Mouse (Mus musculus) liver, embryonic 15.5 days (tissue): ENCODE data around the gene Thap8. TPM values are rescaled to one million over a fixed set of nuclear protein-coding genes. Genes with fewer than 3 reads are reported as not detected.

Experiments used
- ATAC-seq: fragments of 200-750 bp; cut with Nextera tagmentation; 2 replicates; pipeline ENCODE4 v1.8.0; 2017; ENCODE audit warnings: moderate number of reproducible peaks, mild to moderate bottlenecking, moderate library complexity; ENCODE audit not compliant: insufficient read depth
- H3K27ac ChIP-seq: fragments of 300-500 bp; sonication (generic); replicated peaks from 2 replicates; pipeline ENCODE4 v1.5.1; 2015; ENCODE audit warnings: mild to moderate bottlenecking, inconsistent platforms
- H3K27me3 ChIP-seq: fragments of 300-500 bp; sonication (generic); 2 replicates; pipeline ENCODE4 v1.6.1; 2015; ENCODE audit warnings: mild to moderate bottlenecking, inconsistent platforms
- H3K36me3 ChIP-seq: fragments of 300-500 bp; sonication (generic); replicated peaks from 2 replicates; pipeline ENCODE4 v1.6.1; 2015; ENCODE audit warnings: moderate library complexity, mild to moderate bottlenecking, inconsistent platforms
- H3K4me1 ChIP-seq: fragments of 300-500 bp; sonication (generic); replicated peaks from 2 replicates; pipeline ENCODE4 v1.6.1; 2015; ENCODE audit warnings: inconsistent platforms
- H3K4me2 ChIP-seq: fragments of 300-500 bp; sonication (generic); 2 replicates; pipeline ENCODE4 v1.6.1; 2015; ENCODE audit warnings: moderate library complexity, mild to moderate bottlenecking, inconsistent platforms
- H3K4me3 ChIP-seq: fragments of 300-500 bp; sonication (generic); replicated peaks from 2 replicates; pipeline ENCODE4 v1.5.1; 2015; ENCODE audit warnings: mild to moderate bottlenecking, inconsistent platforms
- H3K9ac ChIP-seq: fragments of 300-500 bp; sonication (generic); 2 replicates; pipeline ENCODE4 v1.6.1; 2015; ENCODE audit warnings: moderate library complexity, mild to moderate bottlenecking, inconsistent platforms
- H3K9me3 ChIP-seq: fragments of 300-500 bp; sonication (generic); replicated peaks from 2 replicates; pipeline ENCODE4 v1.6.1; 2016; ENCODE audit warnings: inconsistent platforms
- WGBS: fragments of 180-500 bp; shearing (Covaris S2); methylation state at CpG from one replicate; pipeline ENCODE4 v1.1.7; 2015; ENCODE audit warnings: mixed read lengths; ENCODE audit not compliant: insufficient replicate concordance; 5-methylcytosine and 5-hydroxymethylcytosine counted together
- polyA plus RNA-seq: library from polyadenylated mRNA; unstranded; fragments of >200 nt; fragmentation: Nextera tagmentation; extraction: Ambion mirVana; gene quantifications from 2 replicates; pipeline ENCODE4 v1.2.1, GENCODE M21; 2015

Gene Thap8
- polyA plus RNA-seq, 1 experiment from 2014 or later = 0.17 TPM

DNA sequence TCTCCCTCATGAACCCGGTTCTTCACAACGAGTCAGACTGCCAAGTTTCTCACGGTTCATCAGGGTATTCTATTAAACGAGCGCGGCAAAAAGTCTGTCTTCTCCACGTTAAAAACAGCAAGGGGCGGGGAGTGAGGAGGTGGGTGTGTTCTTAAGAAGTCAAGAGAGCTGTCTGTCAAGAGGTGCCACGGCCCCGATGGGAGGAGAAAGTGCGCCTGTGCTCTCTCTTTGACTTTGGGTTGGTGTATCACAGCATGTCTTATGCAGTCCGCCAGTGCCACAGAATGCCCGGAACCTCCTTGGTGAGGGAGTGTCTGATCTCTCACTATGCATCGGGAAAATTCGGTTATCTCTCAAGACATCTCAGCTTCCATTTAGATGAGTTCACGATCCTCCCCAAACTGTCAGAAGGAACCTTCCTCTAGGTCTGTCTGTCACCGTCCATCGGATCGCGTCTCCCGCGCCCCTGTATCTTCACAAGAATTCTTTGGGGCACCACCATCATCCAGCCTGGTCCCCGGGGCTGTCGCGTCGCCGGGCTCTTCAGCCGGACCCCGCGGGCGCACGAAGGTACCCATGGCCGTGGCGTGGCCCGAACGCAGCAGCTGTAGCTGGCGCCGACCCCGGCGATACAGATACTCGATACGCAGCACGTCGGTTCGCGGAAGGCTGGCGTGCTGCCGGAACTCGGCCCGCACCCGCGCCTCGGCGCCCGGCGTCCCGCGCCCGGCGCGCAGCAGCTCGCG, 41.8 kb downstream of the Thap8 start, which contains the start of gene E130208F15Rik:
E130208F15Rik (plus strand) TSS at position 202 of the 746 bp plus-strand sequence.
- Histone ChIP-seq H3K27ac (peak within 1 kb of the TSS; percentile 82), H3K9me3 (no peaks in the 10 kb centered on the region), H3K36me3 (no peaks in the 10 kb centered on the region), H3K4me2 (peak within 1 kb of the TSS; percentile 96), H3K27me3 (0 out of 2 replicates have a peak, but pooled peaks cover 4% of the 10 kb centered on the region), H3K9ac (peak within 1 kb of the TSS; percentile 76), H3K4me1 (peaks cover 28% of the 10 kb centered on the region), H3K4me3 (peak within 1 kb of the TSS; percentile 78)
- peak; percentile 62 for ATAC-seq
- under 1% methylated on average over 63 of the region's 63 CpGs for WGBS

DNA sequence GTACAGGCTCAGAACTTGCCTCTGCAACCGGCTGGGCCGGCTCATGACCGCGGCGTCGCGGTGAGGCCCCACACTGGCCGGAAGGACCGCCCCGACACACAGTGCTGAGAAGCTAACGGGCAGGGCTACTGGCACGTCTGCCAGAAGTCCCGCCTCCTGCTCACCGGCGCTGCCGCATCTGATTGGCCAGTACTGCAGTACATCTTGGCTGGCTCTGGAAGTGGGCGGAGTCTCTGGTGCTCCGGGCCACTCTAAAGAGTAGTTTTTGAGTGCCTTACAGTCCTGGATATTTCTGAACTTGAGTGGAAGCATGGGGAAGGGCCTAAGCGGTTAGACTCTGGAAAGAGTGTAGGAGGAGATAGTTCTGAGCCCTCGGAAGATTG, 42.4 kb downstream of the Thap8 start:
- H3K9me3 ChIP-seq = no peaks in the 10 kb centered on the region
- under 1% methylated on average over 19 of the region's 20 CpGs for WGBS
- H3K27me3 ChIP-seq = 0 out of 2 replicates have a peak, but pooled peaks cover 4% of the 10 kb centered on the region
- ATAC-seq = peak; percentile 97
- H3K9ac ChIP-seq = peak overlapping the region; percentile 76
- H3K4me3 ChIP-seq = peak overlapping the region; percentile 78
- H3K4me1 ChIP-seq = peaks cover 28% of the 10 kb centered on the region
- no peaks in the 10 kb centered on the region for H3K36me3 ChIP-seq
- H3K27ac ChIP-seq = peak overlapping the region; percentile 82
- H3K4me2 ChIP-seq = peak overlapping the region; percentile 96

DNA sequence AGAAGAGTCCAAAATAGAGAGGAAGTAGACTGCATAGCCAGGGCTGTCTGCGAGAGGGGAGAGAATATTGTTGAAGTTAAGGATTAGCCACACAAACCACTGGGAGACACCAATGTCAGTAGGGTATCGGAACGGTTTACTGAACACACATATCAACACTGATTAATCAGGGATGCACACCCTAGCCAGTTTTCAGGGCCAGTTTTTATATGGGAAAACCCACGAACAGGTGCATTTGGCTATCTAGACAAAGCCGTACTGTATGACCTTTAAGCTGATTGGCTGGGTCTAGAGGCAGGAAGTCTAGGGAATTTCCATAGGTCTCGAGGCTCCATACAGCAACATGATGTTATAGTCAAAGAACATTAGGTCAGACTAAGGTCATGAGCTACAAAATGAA, 43.0 kb downstream of the Thap8 start:
- Histone ChIP-seq H3K27ac (peak overlapping the region; percentile 73), H3K36me3 (no peaks in the 10 kb centered on the region), H3K9me3 (no peaks in the 10 kb centered on the region), H3K9ac (peak overlapping the region; percentile 48), H3K4me3 (peak overlapping the region; percentile 78), H3K4me1 (peaks cover 28% of the 10 kb centered on the region), H3K4me2 (peak overlapping the region; percentile 96), H3K27me3 (0 out of 2 replicates have a peak, but pooled peaks cover 4% of the 10 kb centered on the region)
- 0 out of 2 replicates have a peak, but pooled peaks have one; percentile 0 for ATAC-seq
- 6% methylated on average over 6 of the region's 6 CpGs for WGBS

DNA sequence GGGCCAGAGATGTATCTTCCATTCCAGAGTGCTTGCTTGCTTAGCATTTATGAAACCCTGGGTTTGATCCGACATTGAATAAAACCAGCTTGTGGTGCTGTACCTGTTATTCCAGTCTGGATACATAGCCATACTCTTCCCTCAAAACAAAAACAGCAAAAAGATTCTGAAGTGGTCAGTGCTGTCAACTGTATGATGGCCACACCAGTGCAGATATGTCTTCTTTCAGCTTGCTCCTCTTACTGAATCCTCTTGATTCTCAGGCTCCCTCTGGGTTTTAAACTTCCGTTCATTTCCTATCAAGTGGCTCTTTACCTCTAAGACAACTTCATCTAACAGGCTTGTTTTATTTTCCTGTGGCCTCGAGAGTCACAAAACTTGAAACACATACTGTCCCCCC, 43.9 kb downstream of the Thap8 start, which contains the start of gene Sdhaf1:
Sdhaf1 (minus strand) TSS at position 101 of the 400 bp plus-strand sequence.
- H3K27me3 ChIP-seq = 0 out of 2 replicates have a peak, but pooled peaks cover 4% of the 10 kb centered on the region
- WGBS = 61% methylated on average over 3 of the region's 3 CpGs
- peak within 1 kb of the TSS; percentile 73 for H3K27ac ChIP-seq
- peak within 1 kb of the TSS; percentile 78 for H3K4me3 ChIP-seq
- H3K4me1 ChIP-seq = peaks cover 28% of the 10 kb centered on the region
- H3K36me3 ChIP-seq = no peaks in the 10 kb centered on the region
- peak within 1 kb of the TSS; percentile 48 for H3K9ac ChIP-seq
- H3K9me3 ChIP-seq = no peaks in the 10 kb centered on the region
- no peak for ATAC-seq
- H3K4me2 ChIP-seq = peak within 1 kb of the TSS; percentile 96

DNA sequence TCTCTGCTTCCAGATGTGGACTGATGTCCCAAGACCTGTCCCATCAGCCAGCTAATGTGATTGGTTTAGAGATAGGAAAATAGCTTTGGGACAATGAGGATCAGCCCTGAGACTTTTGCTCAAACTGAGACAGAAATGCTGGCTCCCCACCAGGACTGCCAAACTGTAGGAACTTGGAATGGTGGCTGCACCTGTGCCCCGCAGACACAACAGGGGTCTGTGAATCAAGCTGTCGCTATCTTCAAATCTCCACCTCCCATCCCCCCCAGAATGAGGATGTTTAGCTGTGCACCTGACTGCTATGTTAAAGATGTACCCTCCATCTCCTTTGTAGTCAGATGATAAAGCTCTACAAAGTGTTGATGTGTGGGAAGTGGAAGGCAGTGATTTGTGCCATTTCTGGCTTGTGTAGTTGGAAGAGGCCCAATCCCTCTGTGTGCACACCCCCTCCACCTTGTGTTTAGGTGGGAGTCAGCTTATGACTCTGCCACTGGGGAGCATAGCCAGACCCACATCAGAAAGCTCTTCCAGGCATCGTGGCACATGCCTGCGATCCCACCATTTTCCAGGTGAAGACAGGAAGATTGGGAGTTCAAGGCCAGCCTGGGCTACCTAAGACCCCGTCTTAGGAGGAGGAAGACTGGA, 44.5 kb downstream of the Thap8 start:
- H3K4me2 ChIP-seq = no peak overlapping the region
- H3K36me3 ChIP-seq = no peaks in the 10 kb centered on the region
- 0 out of 2 replicates have a peak, but pooled peaks cover 4% of the 10 kb centered on the region for H3K27me3 ChIP-seq
- no peak overlapping the region for H3K4me3 ChIP-seq
- no peak overlapping the region for H3K27ac ChIP-seq
- H3K9ac ChIP-seq = no peak overlapping the region
- no peaks in the 10 kb centered on the region for H3K9me3 ChIP-seq
- no peak for ATAC-seq
- 64% methylated on average over 5 of the region's 5 CpGs for WGBS
- H3K4me1 ChIP-seq = peaks cover 28% of the 10 kb centered on the region

DNA sequence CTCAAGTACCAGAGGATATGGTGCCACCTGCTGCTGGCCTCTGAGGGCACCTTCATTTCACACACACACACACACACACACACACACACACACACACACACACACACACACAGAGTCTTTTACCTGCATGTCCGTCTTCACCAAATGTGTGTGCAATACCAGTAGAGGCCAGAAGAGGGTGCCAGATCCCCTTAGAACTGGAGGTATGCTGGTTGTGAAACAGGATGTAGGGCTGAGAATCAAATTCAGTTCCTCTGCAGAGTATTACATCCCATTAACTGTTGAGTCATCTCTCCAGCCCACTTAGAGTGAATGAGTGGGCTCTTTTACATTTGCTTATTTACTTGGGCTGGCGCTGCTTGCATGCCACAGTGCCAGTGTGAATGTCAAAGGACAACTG, 45.5 kb downstream of the Thap8 start:
- H3K27ac ChIP-seq = no peak overlapping the region
- WGBS = 40% methylated on average over 2 of the region's 2 CpGs

DNA sequence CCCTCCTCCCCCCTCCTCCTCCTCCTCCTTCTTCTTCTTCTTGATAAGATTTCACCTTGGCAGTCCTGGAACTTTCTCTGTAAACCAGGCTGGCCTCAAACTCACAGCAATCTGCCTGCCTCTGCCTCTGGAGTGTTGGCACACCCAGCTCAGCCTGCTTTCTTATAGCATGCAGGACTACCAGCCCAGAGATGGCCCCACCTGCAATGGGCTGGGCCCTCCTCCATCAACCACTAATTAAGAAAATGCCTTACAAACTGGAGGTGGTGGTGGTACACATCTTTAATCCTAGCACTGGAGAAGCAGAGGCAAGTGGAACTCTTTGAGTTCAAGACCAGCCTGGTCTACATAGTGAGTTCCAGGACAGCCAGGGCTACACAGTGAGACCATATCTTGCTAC, 46.5 kb downstream of the Thap8 start:
- no peak for ATAC-seq
- Histone ChIP-seq H3K9me3 (no peaks in the 10 kb centered on the region), H3K9ac (no peak overlapping the region), H3K4me2 (no peak overlapping the region), H3K27ac (no peak overlapping the region), H3K27me3 (peaks cover 10% of the 10 kb centered on the region), H3K4me3 (no peak overlapping the region), H3K36me3 (no peaks in the 10 kb centered on the region), H3K4me1 (peaks cover 15% of the 10 kb centered on the region)

More for the DNA sequence above, 45.5 kb downstream of the Thap8 start:
- peaks cover 25% of the 10 kb centered on the region for H3K4me1 ChIP-seq
- H3K4me2 ChIP-seq = no peak overlapping the region
- peaks cover 7% of the 10 kb centered on the region; the same call in 1 of the 2 replicates for H3K27me3 ChIP-seq
- H3K9me3 ChIP-seq = no peaks in the 10 kb centered on the region
- no peak overlapping the region for H3K9ac ChIP-seq
- H3K36me3 ChIP-seq = no peaks in the 10 kb centered on the region
- no peak for ATAC-seq
- H3K4me3 ChIP-seq = no peak overlapping the region

DNA sequence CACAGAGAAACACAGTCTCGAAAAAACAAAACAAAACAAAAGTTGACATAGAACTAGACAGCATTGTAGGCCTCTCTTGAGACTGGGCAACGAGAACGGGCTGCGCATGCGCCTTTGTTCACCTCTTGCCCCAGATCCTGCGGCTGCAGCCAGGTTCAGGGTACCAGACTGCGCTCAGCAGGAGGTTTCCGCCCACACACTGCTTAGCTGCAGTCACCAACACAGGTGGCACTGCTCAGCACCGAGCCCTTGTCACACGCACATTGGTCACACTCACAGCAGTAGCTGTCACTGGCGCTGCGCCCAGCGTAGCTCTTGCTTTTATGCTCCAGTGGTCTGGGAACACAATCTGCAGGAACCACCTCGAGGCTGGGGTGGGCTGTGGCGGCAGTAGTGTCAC, 47.2 kb downstream of the Thap8 start:
- no peak overlapping the region for H3K27ac ChIP-seq
- WGBS = 53% methylated on average over 15 of the region's 15 CpGs
- no peak overlapping the region for H3K9ac ChIP-seq
- no peak overlapping the region for H3K4me3 ChIP-seq
- no peak for ATAC-seq
- H3K4me1 ChIP-seq = peaks cover 9% of the 10 kb centered on the region
- peaks cover 16% of the 10 kb centered on the region for H3K27me3 ChIP-seq
- H3K36me3 ChIP-seq = no peaks in the 10 kb centered on the region
- H3K4me2 ChIP-seq = no peak overlapping the region
- H3K9me3 ChIP-seq = no peaks in the 10 kb centered on the region

DNA sequence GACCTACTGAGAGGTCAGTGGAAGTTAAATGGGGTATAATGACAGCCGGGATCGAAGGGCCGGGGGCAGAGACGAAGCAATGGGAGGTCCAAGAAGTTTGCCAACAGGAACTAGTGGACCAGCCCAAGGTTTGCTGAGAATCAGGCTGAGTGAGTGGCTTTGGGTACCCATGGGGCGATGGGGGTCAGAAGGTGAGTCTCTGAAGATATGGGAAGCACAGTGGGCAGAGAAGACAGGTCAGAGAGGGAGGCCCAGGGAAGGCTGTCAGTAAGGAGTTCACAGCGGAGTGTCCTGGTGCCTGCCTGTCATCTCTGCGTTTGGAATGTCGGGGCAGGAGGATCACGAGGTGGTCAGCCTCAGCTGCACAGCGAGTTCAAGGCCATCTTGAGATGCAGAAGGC, 48.5 kb downstream of the Thap8 start:
- no peak for ATAC-seq
- Histone ChIP-seq H3K4me1 (peaks cover 2% of the 10 kb centered on the region; the same call in 1 of the 2 replicates), H3K27me3 (peaks cover 21% of the 10 kb centered on the region), H3K9ac (no peak overlapping the region), H3K9me3 (no peaks in the 10 kb centered on the region), H3K27ac (no peak overlapping the region), H3K4me2 (no peak overlapping the region), H3K4me3 (no peak overlapping the region), H3K36me3 (no peaks in the 10 kb centered on the region)
- 43% methylated on average over 10 of the region's 10 CpGs for WGBS

DNA sequence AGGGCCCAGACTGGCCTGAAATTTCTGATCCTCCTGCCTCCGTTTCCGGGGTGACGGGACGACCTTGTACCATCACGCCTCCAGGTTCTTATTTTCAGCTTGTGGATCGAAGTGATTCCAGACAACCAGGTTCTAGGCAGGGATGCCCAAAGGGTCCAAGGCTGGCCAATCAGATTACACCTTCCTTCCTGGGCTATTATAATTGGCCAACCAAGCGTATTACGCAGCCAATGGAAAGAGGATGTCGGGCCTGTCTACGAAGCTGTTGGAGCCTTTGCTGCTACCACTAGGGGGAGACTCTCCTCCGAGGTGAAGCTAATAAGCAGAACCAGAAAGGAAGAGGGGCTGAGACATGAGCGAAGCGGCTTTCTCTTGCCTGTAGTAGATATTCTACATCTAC, 52.0 kb downstream of the Thap8 start:
- Histone ChIP-seq H3K9me3 (no peaks in the 10 kb centered on the region), H3K4me2 (no peak overlapping the region), H3K27ac (no peak overlapping the region), H3K4me3 (no peak overlapping the region), H3K36me3 (no peaks in the 10 kb centered on the region), H3K4me1 (peaks cover 4% of the 10 kb centered on the region; the same call in 1 of the 2 replicates), H3K9ac (no peak overlapping the region), H3K27me3 (peaks cover 41% of the 10 kb centered on the region)
- 8% methylated on average over 13 of the region's 13 CpGs for WGBS
- ATAC-seq = 0 out of 2 replicates have a peak, but pooled peaks have one; percentile 44

DNA sequence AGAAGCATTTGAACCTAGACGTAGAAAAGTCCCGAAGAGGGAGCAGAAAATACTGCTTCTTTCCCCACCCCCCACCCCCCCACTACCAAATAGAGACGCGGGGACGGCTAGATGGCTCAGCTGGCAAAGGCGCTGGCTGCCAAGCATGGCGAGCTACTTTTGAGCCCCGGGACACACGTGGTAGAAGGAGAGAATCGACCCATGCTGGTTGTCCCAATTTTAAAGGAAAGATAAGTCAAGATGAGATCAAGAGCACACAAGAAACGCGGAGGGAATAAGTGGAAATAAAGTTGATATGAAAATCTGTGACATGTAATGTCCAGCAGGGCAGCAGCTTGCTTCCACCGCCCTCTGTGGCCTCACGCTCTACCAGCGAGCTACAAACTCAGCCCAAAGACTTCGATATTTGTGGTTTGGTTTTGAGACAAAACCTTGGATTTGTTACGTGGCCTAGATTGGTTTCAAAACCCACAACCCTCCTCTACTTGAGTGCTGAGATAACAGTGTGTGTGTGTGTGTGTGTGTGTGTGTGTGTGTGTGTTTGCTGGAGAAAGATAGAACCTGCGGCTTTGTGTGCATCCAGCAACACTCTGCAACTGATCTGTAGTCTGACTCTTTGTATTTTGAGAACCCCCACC, 52.8 kb downstream of the Thap8 start:
- Histone ChIP-seq H3K9ac (no peak overlapping the region), H3K36me3 (no peaks in the 10 kb centered on the region), H3K27ac (no peak overlapping the region), H3K9me3 (no peaks in the 10 kb centered on the region), H3K27me3 (peaks cover 41% of the 10 kb centered on the region), H3K4me1 (peaks cover 4% of the 10 kb centered on the region; the same call in 1 of the 2 replicates), H3K4me3 (no peak overlapping the region), H3K4me2 (no peak overlapping the region)
- ATAC-seq = no peak
- 45% methylated on average over 18 of the region's 18 CpGs for WGBS
